Mouse (Mus musculus): ENCODE results near the gene Dync1i1. TPM values are rescaled to one million over a fixed set of nuclear protein-coding genes. Genes with fewer than 3 reads are reported as not detected.
"Not testable (repeated sequence)": the region's sequence is repeated elsewhere in the genome, so short reads cannot be mapped to it uniquely, and the experiment has no call there.

The Dync1i1 gene
- 3.5 and 4.0 TPM in 2 replicates for polyA plus RNA-seq (2016; fragmentation: Nextera tagmentation; extraction: Ambion mirVana)

- Histone ChIP-seq H3K4me3 (peak within 1 kb of the TSS; percentile 62), H3K27me3 (replicated peaks; ENCODE audit: low read depth, poor library complexity, severe bottlenecking) (peaks cover 32% of the 10 kb centered on the region), H3K36me3 (replicated peaks) (no peaks in the 10 kb centered on the region), H3K4me1 (peaks cover 12% of the 10 kb centered on the region), H3K27ac (replicated peaks) (no peak within 1 kb of the TSS; the same call in 1 of the 2 replicates), H3K9me3 (no peaks in the 10 kb centered on the region)
- WGBS, result under 1% methylated on average over 40 of the region's 40 CpGs
- peak; percentile 68 for DNase-seq (ENCODE audit: low spot score)
These were observed at the start of gene Dync1i1 for GRCm38 (mm10) chr6:5725611-5726236. Gene Dync1i1, plus strand, starts transcription at chr6:5725639.

- 87% methylated on average over 3 of the region's 3 CpGs for WGBS
- H3K27ac ChIP-seq (replicated peaks), result no peak overlapping the region
- DNase-seq (ENCODE audit: low spot score), result no peak
- no peak overlapping the region for H3K4me3 ChIP-seq
- H3K4me1 ChIP-seq, result no peaks in the 10 kb centered on the region
- H3K36me3 ChIP-seq (replicated peaks), result no peaks in the 10 kb centered on the region
- H3K27me3 ChIP-seq (replicated peaks; ENCODE audit: low read depth, poor library complexity, severe bottlenecking), result no peaks in the 10 kb centered on the region
- H3K9me3 ChIP-seq, result no peaks in the 10 kb centered on the region
These were observed 45.7 kb upstream of the Dync1i1 start for GRCm38 (mm10) chr6:5679738-5680137.

GRCm38 (mm10) chr6:5701826-5702225 lies 23.6 kb upstream of the Dync1i1 start:
- peaks cover 7% of the 10 kb centered on the region; the same call in 1 of the 2 replicates for H3K9me3 ChIP-seq
- H3K27ac ChIP-seq (replicated peaks), result no peak overlapping the region
- no peaks in the 10 kb centered on the region for H3K36me3 ChIP-seq (replicated peaks)
- H3K4me1 ChIP-seq, result no peaks in the 10 kb centered on the region
- no peaks in the 10 kb centered on the region for H3K27me3 ChIP-seq (replicated peaks; ENCODE audit: low read depth, poor library complexity, severe bottlenecking)
- H3K4me3 ChIP-seq, result no peak overlapping the region
- WGBS, result 82% methylated on average over 2 of the region's 2 CpGs
- DNase-seq (ENCODE audit: low spot score), result no peak

GRCm38 (mm10) chr6:5707894-5708293 lies 17.5 kb upstream of the Dync1i1 start:
- not testable (repeated sequence) for H3K9me3 ChIP-seq; H3K27me3 ChIP-seq (replicated peaks; ENCODE audit: low read depth, poor library complexity, severe bottlenecking); H3K36me3 ChIP-seq (replicated peaks); H3K27ac ChIP-seq (replicated peaks); DNase-seq (ENCODE audit: low spot score); H3K4me1 ChIP-seq; H3K4me3 ChIP-seq
- WGBS, result 54% methylated on average over 3 of the region's 3 CpGs

- Histone ChIP-seq H3K27me3 (replicated peaks; ENCODE audit: low read depth, poor library complexity, severe bottlenecking) (no peaks in the 10 kb centered on the region), H3K27ac (replicated peaks) (no peak overlapping the region), H3K4me3 (no peak overlapping the region), H3K36me3 (replicated peaks) (no peaks in the 10 kb centered on the region), H3K9me3 (peaks cover 3% of the 10 kb centered on the region; the same call in 1 of the 2 replicates), H3K4me1 (peaks cover 3% of the 10 kb centered on the region; the same call in 1 of the 2 replicates)
- no peak for DNase-seq (ENCODE audit: low spot score)
- WGBS, result 58% methylated on average over 3 of the region's 3 CpGs
These were observed 15.3 kb upstream of the Dync1i1 start for GRCm38 (mm10) chr6:5710063-5710605.

- no peak for DNase-seq (ENCODE audit: low spot score)
- H3K27ac ChIP-seq (replicated peaks), result no peak overlapping the region
- H3K9me3 ChIP-seq, result no peaks in the 10 kb centered on the region
- H3K4me1 ChIP-seq, result peaks cover 8% of the 10 kb centered on the region; the same call in 1 of the 2 replicates
- H3K36me3 ChIP-seq (replicated peaks), result no peaks in the 10 kb centered on the region
- H3K27me3 ChIP-seq (replicated peaks; ENCODE audit: low read depth, poor library complexity, severe bottlenecking), result no peaks in the 10 kb centered on the region
- no peak overlapping the region for H3K4me3 ChIP-seq
- WGBS, result 90% methylated on average over 3 of the region's 3 CpGs
These were observed 12.8 kb upstream of the Dync1i1 start for GRCm38 (mm10) chr6:5712620-5713019.

GRCm38 (mm10) chr6:5715101-5715618 lies 10.3 kb upstream of the Dync1i1 start:
- Histone ChIP-seq H3K36me3 (replicated peaks) (no peaks in the 10 kb centered on the region), H3K27me3 (replicated peaks; ENCODE audit: low read depth, poor library complexity, severe bottlenecking) (no peaks in the 10 kb centered on the region)
- 86% methylated on average over 3 of the region's 3 CpGs for WGBS

GRCm38 (mm10) chr6:5718955-5719354 lies 6.5 kb upstream of the Dync1i1 start:
- H3K4me3 ChIP-seq, result no peak overlapping the region
- H3K36me3 ChIP-seq (replicated peaks), result no peaks in the 10 kb centered on the region
- H3K27me3 ChIP-seq (replicated peaks; ENCODE audit: low read depth, poor library complexity, severe bottlenecking), result 0 out of 2 replicates have a peak, but pooled peaks cover 3% of the 10 kb centered on the region
- no peaks in the 10 kb centered on the region for H3K9me3 ChIP-seq
- 73% methylated on average over 2 of the region's 2 CpGs for WGBS
- 0 out of 2 replicates have a peak, but pooled peaks cover 5% of the 10 kb centered on the region for H3K4me1 ChIP-seq
- DNase-seq (ENCODE audit: low spot score), result no peak
- H3K27ac ChIP-seq (replicated peaks), result no peak overlapping the region

More at GRCm38 (mm10) chr6:5715101-5715618, 10.3 kb upstream of the Dync1i1 start:
- Histone ChIP-seq H3K4me1 (peaks cover 8% of the 10 kb centered on the region; the same call in 1 of the 2 replicates), H3K4me3 (no peak overlapping the region), H3K9me3 (no peaks in the 10 kb centered on the region), H3K27ac (replicated peaks) (no peak overlapping the region)
- DNase-seq (ENCODE audit: low spot score), result no peak

- not testable (repeated sequence) for H3K36me3 ChIP-seq (replicated peaks); H3K9me3 ChIP-seq; H3K4me3 ChIP-seq; H3K27ac ChIP-seq (replicated peaks); DNase-seq (ENCODE audit: low spot score); H3K4me1 ChIP-seq
- peaks cover 11% of the 10 kb centered on the region for H3K27me3 ChIP-seq (replicated peaks; ENCODE audit: low read depth, poor library complexity, severe bottlenecking)
These were observed 4.7 kb upstream of the Dync1i1 start for GRCm38 (mm10) chr6:5720716-5721115.

- WGBS, result 76% methylated on average over 1 of the region's 1 CpGs
These were observed 1.5 kb upstream of the Dync1i1 start for GRCm38 (mm10) chr6:5723986-5724385.

GRCm38 (mm10) chr6:5726237-5726670 lies 815 bp downstream of the Dync1i1 start:
- Histone ChIP-seq H3K9me3 (no peaks in the 10 kb centered on the region), H3K27ac (replicated peaks) (no peak overlapping the region; the same call in 1 of the 2 replicates), H3K36me3 (replicated peaks) (no peaks in the 10 kb centered on the region), H3K4me1 (peaks cover 12% of the 10 kb centered on the region), H3K27me3 (replicated peaks; ENCODE audit: low read depth, poor library complexity, severe bottlenecking) (peaks cover 32% of the 10 kb centered on the region), H3K4me3 (peak overlapping the region; percentile 62)
- DNase-seq (ENCODE audit: low spot score), result no peak
- 3% methylated on average over 10 of the region's 10 CpGs for WGBS

More at GRCm38 (mm10) chr6:5723986-5724385, 1.5 kb upstream of the Dync1i1 start:
- Histone ChIP-seq H3K27ac (replicated peaks) (no peak overlapping the region), H3K4me3 (no peak overlapping the region), H3K36me3 (replicated peaks) (no peaks in the 10 kb centered on the region), H3K4me1 (peaks cover 12% of the 10 kb centered on the region), H3K27me3 (replicated peaks; ENCODE audit: low read depth, poor library complexity, severe bottlenecking) (peaks cover 32% of the 10 kb centered on the region), H3K9me3 (no peaks in the 10 kb centered on the region)
- no peak for DNase-seq (ENCODE audit: low spot score)

- H3K27ac ChIP-seq (replicated peaks), result no peak overlapping the region
- DNase-seq (ENCODE audit: low spot score), result no peak
- H3K36me3 ChIP-seq (replicated peaks), result no peaks in the 10 kb centered on the region
- no peaks in the 10 kb centered on the region for H3K4me1 ChIP-seq
- H3K4me3 ChIP-seq, result no peak overlapping the region
- no peaks in the 10 kb centered on the region for H3K9me3 ChIP-seq
- H3K27me3 ChIP-seq (replicated peaks; ENCODE audit: low read depth, poor library complexity, severe bottlenecking), result no peaks in the 10 kb centered on the region
- WGBS, result 88% methylated on average over 3 of the region's 3 CpGs
These were observed 7.8 kb downstream of the Dync1i1 start for GRCm38 (mm10) chr6:5733217-5733616.

GRCm38 (mm10) chr6:5734398-5734797 lies 9.0 kb downstream of the Dync1i1 start:
- Histone ChIP-seq H3K4me1 (no peaks in the 10 kb centered on the region), H3K27ac (replicated peaks) (no peak overlapping the region), H3K36me3 (replicated peaks) (no peaks in the 10 kb centered on the region), H3K4me3 (no peak overlapping the region), H3K27me3 (replicated peaks; ENCODE audit: low read depth, poor library complexity, severe bottlenecking) (no peaks in the 10 kb centered on the region), H3K9me3 (no peaks in the 10 kb centered on the region)
- DNase-seq (ENCODE audit: low spot score), result no peak
